ENCODE assay signal across 22 mouse cellular contexts in genomic region chr4:45212342-45213063, GRCm38 (mm10). TPM values are rescaled to one million over a fixed set of nuclear protein-coding genes. Genes with fewer than 3 reads are reported as not detected.
DNase-seq lines count a peak whose midpoint lies in the region; ATAC-seq and TF ChIP-seq lines count a peak whose summit lies in the region.
"Had no signal": no experiment of that assay in that cellular context is flagged by ENCODE, and none has a peak within 500 bp of the region (broad histone marks: within the 10 kb centered on the region; RNA-seq: fewer than 3 reads in every experiment).

No protein-coding gene starts in this region.

- no peak; the same call in 1 of the 2 replicates for ATAC-seq in hindbrain, embryonic 12.5 days (ENCODE audit: low FRiP score)
- no peak for ATAC-seq in hindbrain, embryonic 14.5 days (ENCODE audit: low FRiP score)
- no peak for ATAC-seq in stomach, postnatal 0 days (ENCODE audit: low FRiP score, low TSS enrichment)
- ATAC-seq: intestine, embryonic 15.5 days had no signal

- H3K27ac ChIP-seq in hindbrain, embryonic 12.5 days: peak overlapping the region; percentile 7; the same call in 1 of the 2 replicates
- no peak overlapping the region for H3K27ac ChIP-seq in hindbrain, embryonic 14.5 days
- no peak overlapping the region for H3K27ac ChIP-seq in stomach, postnatal 0 days (replicated peaks)
- H3K27ac ChIP-seq: embryonic facial prominence, embryonic 12.5 days; forebrain, embryonic 12.5 days; hindbrain, embryonic 13.5 days; intestine, embryonic 15.5 days; layer of hippocampus, adult 2 months; liver, embryonic 14.5 days; macrophage had no signal

- no peaks in the 10 kb centered on the region for H3K27me3 ChIP-seq in hindbrain, embryonic 12.5 days
- H3K27me3 ChIP-seq in hindbrain, embryonic 14.5 days (ENCODE audit: control insufficient read depth, insufficient read depth, low read length): no peaks in the 10 kb centered on the region
- H3K27me3 ChIP-seq in stomach, postnatal 0 days (ENCODE audit: control insufficient read depth, insufficient read depth, low read length): no peaks in the 10 kb centered on the region
- H3K27me3 ChIP-seq: embryonic facial prominence, embryonic 12.5 days; hindbrain, embryonic 13.5 days; intestine, embryonic 15.5 days had no signal

- peak; percentile 24 for DNase-seq in embryo, embryonic 10 days (ENCODE audit: low spot score)
- DNase-seq in embryo, embryonic 9.5 days (ENCODE audit: extremely low spot score): no peak
- DNase-seq in hindbrain, embryonic 14.5 days (ENCODE audit: low spot score): no peak
- peak; percentile 34 for DNase-seq in retina, postnatal 1 day
- DNase-seq in retina, embryonic 14.5 days (ENCODE audit: low spot score): no peak
- no peak for DNase-seq in stomach, postnatal 0 days (ENCODE audit: low spot score)
- no peak for DNase-seq in urinary bladder, postnatal 25 days (ENCODE audit: low spot score)
- DNase-seq: adrenal gland, postnatal 25 days; cerebellum, adult 9-10 months; kidney, adult 9 months; kidney, postnatal 14 days; layer of hippocampus, postnatal 36 days; right cerebral cortex, postnatal 25 days; spleen, adult 18-20 months had no signal

- no peak overlapping the region for H3K4me3 ChIP-seq in hindbrain, embryonic 12.5 days
- no peak overlapping the region for H3K4me3 ChIP-seq in hindbrain, embryonic 14.5 days (replicated peaks; ENCODE audit: low read length)
- H3K4me3 ChIP-seq in stomach, postnatal 0 days (ENCODE audit: low read depth, low read length): no peak overlapping the region
- H3K4me3 ChIP-seq: embryonic facial prominence, embryonic 12.5 days; forebrain, embryonic 12.5 days; hindbrain, embryonic 13.5 days; intestine, embryonic 15.5 days; layer of hippocampus, adult 2 months had no signal

- no peak for TF ChIP-seq EP300 in stomach, postnatal 0 days (optimal IDR thresholded peaks at IDR 0.05)

- H3K9me3 ChIP-seq in hindbrain, embryonic 12.5 days (replicated peaks): no peaks in the 10 kb centered on the region
- no peaks in the 10 kb centered on the region for H3K9me3 ChIP-seq in hindbrain, embryonic 14.5 days (ENCODE audit: control insufficient read depth, low read length)
- no peaks in the 10 kb centered on the region for H3K9me3 ChIP-seq in stomach, postnatal 0 days (ENCODE audit: control insufficient read depth, low read length)
- H3K9me3 ChIP-seq: embryonic facial prominence, embryonic 12.5 days; forebrain, embryonic 12.5 days; hindbrain, embryonic 13.5 days; intestine, embryonic 15.5 days had no signal

- H3K36me3 ChIP-seq in hindbrain, embryonic 12.5 days: no peaks in the 10 kb centered on the region
- no peaks in the 10 kb centered on the region for H3K36me3 ChIP-seq in hindbrain, embryonic 14.5 days (replicated peaks; ENCODE audit: control insufficient read depth, insufficient read depth)
- H3K36me3 ChIP-seq in stomach, postnatal 0 days (ENCODE audit: control insufficient read depth, insufficient read depth, low read length): no peaks in the 10 kb centered on the region
- H3K36me3 ChIP-seq: embryonic facial prominence, embryonic 12.5 days; forebrain, embryonic 12.5 days; hindbrain, embryonic 13.5 days; intestine, embryonic 15.5 days had no signal

- TF ChIP-seq CTCF in stomach, postnatal 0 days (IDR thresholded peaks at IDR 0.05; ENCODE audit: low read depth): no peak

- peaks cover 13% of the 10 kb centered on the region for H3K4me1 ChIP-seq in hindbrain, embryonic 12.5 days
- H3K4me1 ChIP-seq in hindbrain, embryonic 14.5 days (replicated peaks; ENCODE audit: control insufficient read depth, insufficient read depth, low read length): no peaks in the 10 kb centered on the region
- H3K4me1 ChIP-seq in stomach, postnatal 0 days (replicated peaks; ENCODE audit: control insufficient read depth, insufficient read depth): no peaks in the 10 kb centered on the region
- H3K4me1 ChIP-seq: embryonic facial prominence, embryonic 12.5 days; intestine, embryonic 15.5 days had no signal

- H3K4me2 ChIP-seq in hindbrain, embryonic 12.5 days (replicated peaks): no peak overlapping the region
- no peak overlapping the region for H3K4me2 ChIP-seq in hindbrain, embryonic 14.5 days (replicated peaks)
- H3K4me2 ChIP-seq in stomach, postnatal 0 days (replicated peaks; ENCODE audit: low read depth): no peak overlapping the region
- H3K4me2 ChIP-seq: embryonic facial prominence, embryonic 12.5 days; forebrain, embryonic 12.5 days; hindbrain, embryonic 13.5 days; intestine, embryonic 15.5 days had no signal

- H3K9ac ChIP-seq in hindbrain, embryonic 12.5 days: no peak overlapping the region
- no peak overlapping the region for H3K9ac ChIP-seq in hindbrain, embryonic 14.5 days
- H3K9ac ChIP-seq in stomach, postnatal 0 days (ENCODE audit: low read length): no peak overlapping the region
- H3K9ac ChIP-seq: embryonic facial prominence, embryonic 12.5 days; forebrain, embryonic 12.5 days; hindbrain, embryonic 13.5 days; intestine, embryonic 15.5 days; liver, embryonic 14.5 days had no signal

- WGBS in hindbrain, embryonic 12.5 days: 58% methylated on average over 11 of the region's 11 CpGs
- WGBS in hindbrain, embryonic 14.5 days: 58% methylated on average over 11 of the region's 11 CpGs
- 56% methylated on average over 11 of the region's 11 CpGs for WGBS in stomach, postnatal 0 days

RNA-seq across cellular contexts. Expression of gene Frmpd1, which starts 27.8 kb away (rescaled TPM):
- polyA plus RNA-seq in hindbrain, embryonic 12.5 days (2016; fragmentation: Nextera tagmentation; extraction: Ambion mirVana): 2.0 and 2.5 TPM in 2 replicates
- 2.3 and 2.4 TPM in 2 replicates for polyA plus RNA-seq in hindbrain, embryonic 14.5 days (2014; fragmentation: Nextera tagmentation; extraction: Ambion mirVana)
- 1.1 and 1.3 TPM in 2 replicates for polyA plus RNA-seq in stomach, postnatal 0 days (2015; fragmentation: Nextera tagmentation; extraction: Ambion mirVana)
- polyA plus RNA-seq: macrophage had no signal

Comparison
In these comparisons a context has a peak if more than half of its experiments do, and no peak if none do; other contexts are left out.
1. DNase-seq: peak in embryo, embryonic 10 days (single experiment) and retina, postnatal 1 day (single experiment); none in embryo, embryonic 9.5 days (single experiment), hindbrain, embryonic 14.5 days (single experiment), retina, embryonic 14.5 days (single experiment), stomach, postnatal 0 days (single experiment) and urinary bladder, postnatal 25 days (single experiment).